Mouse (Mus musculus) lung, embryonic 15.5 days (tissue): ENCODE measurements around the gene Hspa5. TPM values are rescaled to one million over a fixed set of nuclear protein-coding genes. Genes with fewer than 3 reads are reported as not detected.
A peak's percentile ranks its signal among the peaks of the same experiment; 100 is the strongest.

ENCODE experiments used
- ATAC-seq: fragments of 200-750 bp; cut with Nextera tagmentation; 2 replicates; pipeline ENCODE4 v1.8.0; 2017; ENCODE audit warnings: moderate number of reproducible peaks, borderline replicate concordance; ENCODE audit not compliant: low FRiP score, low TSS enrichment; ENCODE audit errors: extremely low read depth
- H3K27ac ChIP-seq: fragments of 300-500 bp; sonication (generic); 2 replicates; pipeline ENCODE4 v1.5.1; 2015; ENCODE audit warnings: moderate library complexity, mild to moderate bottlenecking, inconsistent platforms
- H3K27me3 ChIP-seq: fragments of 300-500 bp; sonication (generic); 2 replicates; pipeline ENCODE4 v1.6.1; 2015; ENCODE audit warnings: inconsistent platforms
- H3K36me3 ChIP-seq: fragments of 300-500 bp; sonication (generic); 2 replicates; pipeline ENCODE4 v1.6.1; 2015; ENCODE audit warnings: inconsistent platforms
- H3K4me1 ChIP-seq: fragments of 300-500 bp; sonication (generic); 2 replicates; pipeline ENCODE4 v1.6.1; 2015; ENCODE audit warnings: inconsistent platforms
- H3K4me2 ChIP-seq: fragments of 300-500 bp; sonication (generic); 2 replicates; pipeline ENCODE4 v1.6.1; 2015; ENCODE audit warnings: inconsistent platforms, mild to moderate bottlenecking, moderate library complexity
- H3K4me3 ChIP-seq: fragments of 300-500 bp; sonication (generic); 2 replicates; pipeline ENCODE4 v1.5.1; 2015; ENCODE audit warnings: mild to moderate bottlenecking, inconsistent platforms
- H3K9ac ChIP-seq: fragments of 300-500 bp; sonication (generic); 2 replicates; pipeline ENCODE4 v1.6.1; 2015; ENCODE audit warnings: inconsistent platforms
- H3K9me3 ChIP-seq: fragments of 300-500 bp; sonication (generic); 2 replicates; pipeline ENCODE4 v1.6.1; 2016; ENCODE audit warnings: inconsistent platforms
- WGBS: fragments of 180-500 bp; shearing (Covaris S2); methylation state at CpG from one replicate; pipeline ENCODE4 v1.1.7; 2015; 5-methylcytosine and 5-hydroxymethylcytosine counted together
- polyA plus RNA-seq: library from polyadenylated mRNA; unstranded; fragments of >200 nt; fragmentation: Nextera tagmentation; extraction: Ambion mirVana; gene quantifications from 2 replicates; pipeline ENCODE4 v1.2.1, GENCODE M21; 2015

The Hspa5 gene
- polyA plus RNA-seq, 1 experiment from 2014 or later = 1,028 TPM

GRCm38 (mm10) chr2:34818492-34818891 lies 46.7 kb downstream of the Hspa5 start:
- Histone ChIP-seq H3K36me3 (peaks cover 62% of the 10 kb centered on the region), H3K4me3 (no peak overlapping the region), H3K27ac (no peak overlapping the region), H3K9me3 (no peaks in the 10 kb centered on the region), H3K9ac (no peak overlapping the region), H3K27me3 (no peaks in the 10 kb centered on the region), H3K4me2 (no peak overlapping the region), H3K4me1 (0 out of 2 replicates have a peak, but pooled peaks cover under 1% of the 10 kb centered on the region)
- ATAC-seq = no peak
- 88% methylated on average over 2 of the region's 2 CpGs for WGBS

GRCm38 (mm10) chr2:34825827-34826459 lies 54.2 kb downstream of the Hspa5 start, which contains the start of gene Fbxw2:
Fbxw2 (minus strand) TSS chr2:34826311.
- H3K4me1 ChIP-seq = peaks cover 25% of the 10 kb centered on the region
- peak; percentile 96 for ATAC-seq
- no peaks in the 10 kb centered on the region for H3K27me3 ChIP-seq
- H3K36me3 ChIP-seq = peaks cover 13% of the 10 kb centered on the region
- no peaks in the 10 kb centered on the region for H3K9me3 ChIP-seq
- peak within 1 kb of the TSS; percentile 81 for H3K4me2 ChIP-seq
- under 1% methylated on average over 57 of the region's 57 CpGs for WGBS
- H3K9ac ChIP-seq = peak within 1 kb of the TSS; percentile 92
- H3K4me3 ChIP-seq = peak within 1 kb of the TSS; percentile 91
- H3K27ac ChIP-seq = peak within 1 kb of the TSS; percentile 84

DNA sequence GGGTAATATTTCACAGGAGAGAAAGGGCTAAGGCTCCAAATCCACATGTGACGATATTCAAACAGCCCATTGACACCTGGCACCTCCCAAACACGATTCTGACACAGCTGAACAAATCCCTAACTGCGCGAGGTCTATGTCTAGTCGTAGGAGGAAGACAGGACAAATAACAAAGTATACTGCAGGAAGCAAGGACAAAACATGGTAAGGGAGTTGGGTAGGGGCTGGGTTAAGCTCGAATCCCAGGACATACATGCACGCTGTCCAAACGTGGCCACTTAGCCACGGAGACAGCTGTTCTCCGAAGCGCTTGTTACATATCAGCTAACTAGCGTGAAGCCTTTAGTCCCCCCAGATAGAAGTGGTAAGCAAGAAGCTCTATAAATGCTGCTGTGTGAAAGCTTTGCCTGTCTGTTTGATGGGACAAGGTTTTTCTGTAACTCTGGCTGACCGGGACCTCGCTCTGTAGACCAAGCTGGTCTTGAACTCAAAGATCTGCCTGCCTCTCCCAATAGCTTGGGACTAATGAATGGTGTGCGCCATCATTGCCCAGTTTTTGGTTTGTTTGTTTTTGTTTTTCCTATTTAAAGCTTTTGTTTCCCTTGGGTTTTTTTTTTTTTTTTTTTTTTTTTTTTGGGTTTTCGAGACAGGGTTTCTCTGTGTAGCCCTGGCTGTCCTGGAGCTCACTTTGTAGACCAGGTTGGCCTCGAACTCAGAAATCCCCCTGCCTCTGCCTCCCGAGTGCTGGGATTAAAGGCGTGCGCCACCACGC lies 54.9 kb downstream of the Hspa5 start:
- H3K4me1 ChIP-seq = peaks cover 25% of the 10 kb centered on the region
- peaks cover 8% of the 10 kb centered on the region for H3K36me3 ChIP-seq
- peak overlapping the region; percentile 34; the same call in 1 of the 2 replicates for H3K27ac ChIP-seq
- H3K9ac ChIP-seq = peak overlapping the region; percentile 92
- H3K4me2 ChIP-seq = peak overlapping the region; percentile 81
- no peaks in the 10 kb centered on the region for H3K9me3 ChIP-seq
- ATAC-seq = no peak
- no peaks in the 10 kb centered on the region for H3K27me3 ChIP-seq
- peak overlapping the region; percentile 91 for H3K4me3 ChIP-seq
- 31% methylated on average over 20 of the region's 21 CpGs for WGBS

Other genes with a start within 250 kb of the Hspa5 start
- 81.4 and 85.9 TPM in 2 replicates for gene Gapvd1, start 16.7 kb upstream of the Hspa5 start, polyA plus RNA-seq
- 38.4 and 45.4 TPM in 2 replicates for gene Rabepk, start 27.9 kb downstream of the Hspa5 start, polyA plus RNA-seq
- 93.2 and 94.1 TPM in 2 replicates for gene Fbxw2, start 54.3 kb downstream of the Hspa5 start, polyA plus RNA-seq
- not detected in 2 replicates for gene Gm34653, start 61.0 kb downstream of the Hspa5 start, polyA plus RNA-seq
- gene Cutal, start 102.4 kb downstream of the Hspa5 start, polyA plus RNA-seq = 0.63 and 0.75 TPM in 2 replicates
- gene Psmd5, start 103.0 kb downstream of the Hspa5 start, polyA plus RNA-seq = 110 TPM in 2 replicates
- 3.2 and 4.2 TPM in 2 replicates for gene Phf19, start 142.1 kb downstream of the Hspa5 start, polyA plus RNA-seq
- gene Traf1, start 189.8 kb downstream of the Hspa5 start, polyA plus RNA-seq = 1.9 and 2.7 TPM in 2 replicates